Mouse (Mus musculus): ENCODE data around the gene Eprs.

DNA sequence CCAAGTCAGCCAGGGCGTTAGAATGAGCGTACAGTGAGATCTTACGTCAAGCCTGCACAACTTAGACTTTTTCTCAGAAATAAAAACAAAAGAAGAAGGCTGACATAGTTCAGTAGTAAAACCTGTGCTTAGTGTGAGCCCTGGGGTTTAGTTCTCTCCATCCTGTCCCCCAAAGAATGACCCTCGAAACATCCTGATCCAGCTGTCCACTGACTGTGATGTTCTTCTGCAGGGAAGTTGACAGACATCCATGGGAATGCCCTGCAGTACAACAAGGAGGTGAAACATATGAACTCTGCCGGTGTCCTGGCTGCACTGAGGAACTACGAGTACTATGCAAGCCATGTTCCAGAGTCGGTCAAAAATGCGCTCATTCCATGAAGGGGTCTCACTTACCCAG lies 6.6 kb upstream of the Eprs start:
- TF ChIP-seq POLR2A (IDR thresholded peaks at IDR 0.05; ENCODE audit: insufficient read depth, low read depth, low read length) (no peak), CTCF (IDR thresholded peaks at IDR 0.05; ENCODE audit: insufficient read depth, low read depth, low read length) (no peak)

Measured in olfactory bulb, adult 2 months (tissue).